In genomic region chr9:72129884-72130283, GRCm38 (mm10) we compare ENCODE assay signal across 18 mouse cellular contexts. TPM values are rescaled to one million over a fixed set of nuclear protein-coding genes. Genes with fewer than 3 reads are reported as not detected.
A peak's percentile ranks its signal among the peaks of the same experiment; 100 is the strongest.
DNase-seq lines count a peak whose midpoint lies in the region; TF ChIP-seq lines count a peak whose summit lies in the region.
"Had no signal": no experiment of that assay in that cellular context is flagged by ENCODE, and none has a peak within 500 bp of the region (broad histone marks: within the 10 kb centered on the region; RNA-seq: fewer than 3 reads in every experiment).

No protein-coding gene starts in this region.

- peak overlapping the region; percentile 12 for H3K4me2 ChIP-seq in myocyte (ENCODE audit: low read depth)
- H3K4me2 ChIP-seq: embryonic facial prominence, embryonic 12.5 days; forebrain, embryonic 15.5 days; heart, embryonic 12.5 days; hindbrain, embryonic 15.5 days had no signal

- no peak for TF ChIP-seq POLR2A in myocyte (IDR thresholded peaks at IDR 0.05; ENCODE audit: insufficient read length, low read depth)

- DNase-seq in heart, adult 11 months: peak; percentile 76
- no peak for DNase-seq in heart, postnatal 4 days
- DNase-seq in 3T3-L1 (ENCODE audit: low read depth, low spot score): peak; percentile 78
- peak; percentile 30 for DNase-seq in adipocyte (ENCODE audit: low spot score)
- no peak for DNase-seq in adrenal gland, adult 8-10 months
- no peak for DNase-seq in ovary, postnatal 36 days (ENCODE audit: low spot score)
- DNase-seq in kidney, adult 11 months: no peak
- DNase-seq: adrenal gland, adult 2 months; B cell, adult 2 months; cerebellum, adult 18-20 months; cerebellum, postnatal 10 days; gastrocnemius, postnatal 14 days had no signal

- H3ac ChIP-seq in myocyte (ENCODE audit: control insufficient read depth, insufficient read length): no peak overlapping the region

- H3K79me2 ChIP-seq in myocyte (ENCODE audit: control insufficient read depth, insufficient read depth): no peaks in the 10 kb centered on the region

- H3K4me3 ChIP-seq in myocyte: no peak overlapping the region
- H3K4me3 ChIP-seq: embryonic facial prominence, embryonic 12.5 days; forebrain, embryonic 15.5 days; heart, embryonic 12.5 days; hindbrain, embryonic 15.5 days had no signal

- H3K27me3 ChIP-seq in myocyte (ENCODE audit: control insufficient read depth, insufficient read depth, insufficient read length): no peaks in the 10 kb centered on the region
- H3K27me3 ChIP-seq: embryonic facial prominence, embryonic 12.5 days; forebrain, embryonic 15.5 days; heart, embryonic 12.5 days; hindbrain, embryonic 15.5 days; Patski had no signal

- H3K36me3 ChIP-seq in myocyte (ENCODE audit: control insufficient read depth, insufficient read depth): no peaks in the 10 kb centered on the region
- H3K36me3 ChIP-seq: embryonic facial prominence, embryonic 12.5 days; forebrain, embryonic 15.5 days; heart, embryonic 12.5 days; hindbrain, embryonic 15.5 days had no signal

TF ChIP-seq in myocyte, 11 proteins besides CTCF, POLR2A, EP300 and RAD21:
- no peak for TF ChIP-seq TCF12 (IDR thresholded peaks at IDR 0.05; ENCODE audit: insufficient read depth, poor library complexity, severe bottlenecking)
- no peak for TF ChIP-seq E2F4 (IDR thresholded peaks at IDR 0.05; ENCODE audit: insufficient read depth)
- TF ChIP-seq MYOD1 (IDR thresholded peaks at IDR 0.05; ENCODE audit: control insufficient read depth in 1 of 3, insufficient read length in 2 of 3, low read depth in 2 of 3): peak in 1 of 3 experiments; percentile 7
- TF ChIP-seq USF1 (IDR thresholded peaks at IDR 0.05; ENCODE audit: low read depth): no peak
- TF ChIP-seq MAX (IDR thresholded peaks at IDR 0.05; ENCODE audit: low read depth): no peak
- TF ChIP-seq SRF (IDR thresholded peaks at IDR 0.05; ENCODE audit: control insufficient read depth, insufficient read length, low read depth): no peak

RNA-seq across cellular contexts. Expression of gene Tcf12, which starts 18.2 kb away (rescaled TPM):
- 10 to 100 TPM; 77.3 to 81.9 TPM for total RNA-seq in heart, postnatal 4 days (2021)
- 34.6 TPM for polyA plus RNA-seq in myocyte (2012; fragmentation: generic; extraction: Trizol)
- total RNA-seq in adrenal gland, adult 8-10 months (2022): 100 to 1,000 TPM in 1 of 4 experiments, 10 to 100 TPM in 3; 75.8 to 118 (median 89.1) TPM

Comparison
In these comparisons a context has a peak if more than half of its experiments do, and no peak if none do; other contexts are left out.
1. DNase-seq: peak in heart, adult 11 months (single experiment), 3T3-L1 (single experiment) and adipocyte (single experiment); none in heart, postnatal 4 days (single experiment), adrenal gland, adult 8-10 months (single experiment), ovary, postnatal 36 days (single experiment) and kidney, adult 11 months (single experiment).